Mouse (Mus musculus): ENCODE measurements around the gene Ptpra.

GRCm38 (mm10) chr2:130581201-130581600 lies 131.1 kb downstream of the Ptpra start:
- no peak for TF ChIP-seq MAX (IDR thresholded peaks at IDR 0.05; ENCODE audit: low read depth)
- no peak for TF ChIP-seq POLR2A (IDR thresholded peaks at IDR 0.05; ENCODE audit: insufficient read length, low read depth)
- no peak for TF ChIP-seq REST (IDR thresholded peaks at IDR 0.05; ENCODE audit: insufficient read depth, insufficient read length)

Data from myocyte (in vitro differentiated cells).